Mouse (Mus musculus) thymus, adult 2 months (tissue): Measurements from ENCODE around the gene Msi2.

ENCODE experiments used
- CTCF ChIP-seq: fragments of 200-500 bp; IDR thresholded peaks from 2 replicates; pipeline ENCODE4 v1.5.1; 2012; ENCODE audit warnings: mild to moderate bottlenecking, control low read depth, low read length, moderate library complexity, borderline replicate concordance; ENCODE audit not compliant: control insufficient read depth, poor library complexity, insufficient read depth; ENCODE audit errors: extremely low read depth
- POLR2A ChIP-seq: fragments of 200-500 bp; IDR thresholded peaks from 2 replicates; pipeline ENCODE4 v1.6.1; 2012; ENCODE audit warnings: mild to moderate bottlenecking, low read length, control low read depth, moderate library complexity; ENCODE audit not compliant: control insufficient read depth, poor library complexity, insufficient read depth; ENCODE audit errors: extremely low read depth

DNA sequence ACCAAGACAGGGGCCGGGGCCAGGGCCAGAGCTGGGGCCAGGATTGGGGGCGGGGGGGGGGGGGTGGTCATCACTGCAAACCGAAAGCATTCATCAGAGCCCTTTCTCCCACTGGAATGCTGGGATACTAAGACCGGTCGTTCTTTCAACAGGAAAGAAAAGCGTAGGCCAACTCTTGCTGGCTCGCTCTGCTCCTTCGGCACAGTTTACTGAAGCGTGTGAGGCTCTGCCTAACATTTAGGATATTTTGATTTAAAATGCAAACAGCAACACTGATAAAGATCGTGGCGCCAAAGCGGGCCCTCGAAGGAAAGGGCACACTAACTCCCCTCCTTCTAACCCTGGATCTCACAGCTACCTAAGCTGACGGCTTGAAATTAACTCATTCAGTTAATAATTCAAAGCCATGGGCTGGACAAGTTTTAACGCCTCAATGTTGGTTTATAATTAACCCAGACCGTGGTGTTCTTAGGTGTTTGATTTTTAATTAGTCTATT lies 100.3 kb downstream of the Msi2 start:
- TF ChIP-seq POLR2A (no peak), CTCF (no peak)
